Mouse (Mus musculus): Measurements from ENCODE around the gene BC051142.

DNA sequence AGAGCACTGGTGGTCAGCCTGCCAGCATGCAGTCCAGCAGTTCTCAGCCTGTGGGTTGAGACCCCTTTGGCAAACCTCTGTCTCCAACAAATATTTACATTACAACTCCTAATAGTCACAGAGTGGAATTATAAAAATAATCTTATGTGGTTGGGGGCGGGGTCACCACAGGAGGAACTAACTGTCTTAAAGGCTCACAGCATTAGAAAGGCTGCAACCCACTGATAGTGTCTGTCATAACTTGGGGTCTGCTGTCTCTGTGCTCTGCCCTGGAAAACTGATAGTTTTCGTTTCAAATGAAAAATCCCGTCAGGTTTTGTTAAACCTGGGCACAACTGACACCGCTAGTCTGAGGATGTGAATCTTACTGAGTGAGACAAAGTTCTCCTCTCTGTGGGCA is 59.0 kb downstream of the BC051142 start:
- TF ChIP-seq POLR2A (IDR thresholded peaks at IDR 0.05; ENCODE audit: control insufficient read depth, extremely low read depth, insufficient read depth, low read length, poor library complexity): no peak
- TF ChIP-seq CTCF (IDR thresholded peaks at IDR 0.05; ENCODE audit: borderline replicate concordance, control insufficient read depth, extremely low read depth, insufficient read depth, low read length, poor library complexity): no peak
